Mouse (Mus musculus): ENCODE data around the gene Pdzrn4. TPM values are rescaled to one million over a fixed set of nuclear protein-coding genes. Genes with fewer than 3 reads are reported as not detected.

The Pdzrn4 gene
- total RNA-seq, 2 experiments from 2014 or later = 0.54 to 0.74 TPM

DNA sequence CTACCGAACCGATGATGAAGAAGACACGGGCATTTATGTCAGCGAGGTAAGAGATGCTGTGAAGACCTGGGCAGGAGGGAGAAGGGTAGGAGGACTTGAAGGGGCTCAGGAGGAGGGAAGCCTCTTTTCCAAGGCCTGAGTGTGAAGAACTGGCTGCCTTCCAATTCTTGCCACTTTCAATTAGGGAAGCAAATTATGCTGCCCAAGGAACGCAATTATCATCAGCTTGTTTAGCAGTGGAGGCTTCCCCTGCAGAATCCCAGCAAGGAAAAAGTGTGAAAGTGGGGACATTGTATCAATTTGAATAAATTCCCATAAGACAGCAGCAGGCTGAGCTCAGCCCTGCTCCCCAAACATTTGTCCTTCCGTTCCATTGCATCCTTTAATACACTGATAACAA lies 346.9 kb downstream of the Pdzrn4 start:
- DNase-seq = no peak

DNA sequence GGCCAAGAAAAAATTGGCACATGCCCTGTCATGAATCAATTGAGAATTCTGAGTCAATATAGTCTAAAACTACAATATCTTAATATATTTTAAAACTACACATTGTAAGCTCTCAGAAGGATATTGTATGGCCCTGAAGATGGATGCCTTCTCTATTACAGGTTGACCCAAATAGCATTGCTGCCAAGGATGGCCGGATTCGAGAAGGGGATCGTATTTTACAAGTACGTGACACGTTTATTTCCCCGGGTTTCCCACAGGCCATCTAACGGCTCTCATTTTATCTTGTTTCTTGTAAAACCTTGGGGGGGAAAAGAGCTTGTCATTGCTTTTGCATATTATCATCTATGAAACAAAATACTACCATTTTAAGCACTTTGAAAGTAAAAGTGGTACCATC lies 349.4 kb downstream of the Pdzrn4 start:
- no peak for DNase-seq

DNA sequence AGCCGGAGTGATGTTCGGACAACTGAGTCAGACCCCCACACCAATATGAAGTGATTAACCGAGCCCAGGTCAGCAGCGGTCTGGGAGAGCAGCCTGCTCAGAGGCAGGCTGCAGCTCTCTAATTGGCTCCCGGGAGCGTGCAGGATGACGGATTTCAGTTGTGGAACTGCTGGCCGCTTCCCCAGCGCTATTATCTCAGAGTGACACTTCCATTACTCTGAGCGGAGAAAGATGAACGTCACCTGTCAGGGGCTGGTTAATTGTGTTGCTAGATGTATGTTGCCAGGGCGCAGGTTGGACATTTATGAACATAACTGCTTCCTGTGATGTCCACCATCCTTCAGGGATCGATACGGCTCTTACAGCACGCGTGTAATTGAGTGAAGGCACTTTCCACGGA lies 355.5 kb downstream of the Pdzrn4 start:
- DNase-seq = no peak

DNA sequence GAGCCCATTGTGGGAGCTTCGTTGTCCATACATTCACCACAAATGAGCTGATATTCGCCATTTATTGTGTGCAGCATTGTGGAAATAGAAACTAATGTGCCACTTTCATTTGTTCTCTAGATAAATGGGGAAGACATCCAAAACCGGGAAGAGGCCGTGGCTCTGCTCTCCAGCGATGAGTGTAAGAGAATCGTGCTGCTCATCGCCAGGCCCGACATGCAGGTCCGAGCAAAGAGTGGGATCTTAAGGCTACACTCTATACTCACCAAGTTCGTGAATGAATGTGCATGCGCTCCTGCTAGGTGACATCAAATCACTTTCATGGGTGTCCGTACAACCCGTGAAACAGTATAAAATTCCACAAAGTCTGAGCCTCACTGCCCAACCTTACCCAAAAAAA lies 355.9 kb downstream of the Pdzrn4 start:
- no peak for DNase-seq

DNA sequence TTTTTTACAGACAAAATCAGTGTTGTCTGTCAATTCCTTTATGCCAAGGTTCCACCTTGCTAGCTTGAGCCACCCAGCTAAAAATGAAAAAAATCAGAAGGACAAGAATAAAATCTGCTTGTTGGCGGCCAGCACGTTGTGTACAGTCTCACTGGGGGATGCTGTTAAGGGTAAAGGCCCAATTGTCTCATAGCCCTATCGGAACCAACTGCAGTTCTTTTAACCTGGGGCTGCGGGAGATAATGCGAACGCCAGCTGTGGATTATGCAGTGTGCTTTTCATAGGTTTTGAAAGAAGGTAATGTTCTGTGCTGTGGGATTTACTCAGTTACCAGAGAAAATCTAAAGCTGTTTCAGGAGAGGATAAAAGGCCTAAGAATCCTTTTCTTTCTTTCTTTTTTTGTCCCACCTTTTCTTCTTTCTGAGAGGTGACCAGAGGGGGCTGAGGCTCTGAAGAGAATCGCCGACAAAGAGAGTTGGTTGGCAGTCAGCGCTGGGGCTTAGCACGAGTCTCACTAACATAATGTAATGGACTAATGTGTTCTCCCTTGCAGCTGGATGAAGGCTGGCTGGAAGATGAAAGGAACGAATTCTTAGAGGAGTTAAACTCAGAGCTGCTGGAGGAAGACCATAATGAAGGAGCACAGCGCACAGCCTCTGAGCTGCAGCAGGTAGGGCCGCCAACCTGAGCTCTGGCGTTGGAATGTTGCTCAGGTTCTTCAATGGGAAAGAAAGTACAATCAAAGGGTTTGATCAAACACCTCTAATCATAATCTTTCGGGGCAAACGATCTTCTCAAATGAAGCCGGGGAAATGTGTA lies 360.6 kb downstream of the Pdzrn4 start:
- DNase-seq = no peak

DNA sequence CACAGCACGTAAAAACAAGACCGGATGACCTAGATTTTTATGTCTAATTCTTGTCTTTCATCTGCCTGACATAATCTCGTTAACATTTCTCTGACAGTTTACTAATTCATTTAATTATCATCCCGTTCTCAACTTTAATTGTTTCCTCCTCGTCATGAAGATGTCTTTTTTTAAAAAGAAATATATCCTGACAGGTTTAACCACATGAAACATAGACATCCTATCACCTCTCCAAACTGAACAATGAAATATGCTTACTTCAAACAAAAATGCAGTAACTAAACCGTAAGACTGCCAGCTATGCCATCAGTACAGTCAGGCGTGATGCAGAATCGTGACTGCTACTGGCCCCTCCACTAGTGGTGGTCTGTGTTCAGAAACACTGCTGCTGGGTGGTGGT lies 362.3 kb downstream of the Pdzrn4 start:
- no peak for DNase-seq

DNA sequence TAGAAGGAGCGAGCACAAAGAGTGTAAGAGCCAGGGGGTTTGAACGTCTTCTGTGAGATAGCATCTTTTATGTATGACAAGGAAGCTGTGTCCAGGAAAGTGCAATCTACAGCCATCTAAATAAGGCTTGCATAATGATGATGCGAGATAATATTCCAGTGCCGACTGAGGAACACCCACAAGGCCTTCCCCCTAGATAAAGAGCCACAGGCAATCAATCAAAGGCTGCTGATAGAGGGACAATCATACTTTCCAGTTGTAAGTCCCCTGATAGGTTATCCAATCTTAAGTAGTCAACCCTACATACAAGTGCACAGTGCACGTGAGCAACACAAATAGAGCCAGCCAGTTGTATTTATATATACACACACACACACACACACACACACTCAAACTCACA lies 366.6 kb downstream of the Pdzrn4 start:
- no peak for DNase-seq

DNA sequence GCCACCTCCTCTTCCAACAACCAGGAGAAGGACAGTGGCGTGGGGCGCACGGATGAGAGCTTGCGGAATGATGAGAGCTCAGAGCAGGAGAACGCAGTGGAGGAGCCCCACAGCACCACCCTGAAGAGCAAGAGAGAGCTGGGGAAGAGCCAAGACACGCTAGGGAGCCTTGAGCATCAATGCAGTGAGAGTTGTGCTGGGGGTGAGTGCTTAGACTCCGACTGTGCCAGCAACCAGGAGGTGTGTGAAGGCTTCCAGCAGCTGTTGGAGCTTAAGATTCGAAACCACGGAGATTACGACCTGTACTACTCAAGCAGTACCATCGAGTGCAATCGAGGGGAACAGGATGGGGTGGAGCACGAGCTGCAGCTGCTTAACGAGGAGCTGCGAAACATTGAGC lies 372.9 kb downstream of the Pdzrn4 start:
- DNase-seq = no peak

DNA sequence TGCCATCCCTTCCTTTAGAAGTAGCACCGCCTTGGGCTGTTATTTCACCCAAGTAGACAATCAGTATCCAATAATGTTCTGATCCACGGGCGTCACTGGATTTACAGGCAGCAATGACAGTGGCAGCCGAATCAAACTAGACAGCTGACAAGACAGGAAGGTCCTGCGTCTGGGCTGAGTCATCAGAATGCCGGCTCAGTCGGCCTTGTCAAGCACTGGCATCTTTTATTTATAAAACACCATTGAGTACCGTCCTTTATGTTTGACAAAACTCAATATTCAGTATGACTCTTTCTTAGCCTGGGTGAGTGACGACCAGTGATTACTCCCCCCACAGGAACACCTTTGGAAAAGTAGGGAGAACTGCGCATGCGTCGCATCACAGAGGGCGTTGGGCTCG lies 391.4 kb downstream of the Pdzrn4 start:
- DNase-seq = no peak

DNA sequence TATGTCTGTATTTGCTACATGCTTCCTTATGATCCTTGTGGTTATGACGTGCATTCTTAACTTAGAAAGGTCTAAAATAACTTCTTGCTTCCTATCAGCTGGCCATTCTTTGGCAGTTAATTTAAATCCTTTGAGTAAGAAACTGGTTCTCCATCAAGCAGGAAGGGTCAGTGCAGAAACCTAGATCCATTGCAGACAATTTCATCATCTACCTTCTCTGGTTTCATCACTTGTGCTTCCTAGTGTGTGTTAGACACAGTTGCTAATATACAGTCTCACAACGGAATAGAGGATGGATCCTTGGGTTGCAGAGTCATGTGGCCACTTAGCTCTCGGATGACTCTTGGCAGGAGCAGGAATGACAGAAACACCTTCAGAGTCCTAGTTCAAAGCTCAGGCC lies 397.6 kb downstream of the Pdzrn4 start:
- DNase-seq = no peak

DNA sequence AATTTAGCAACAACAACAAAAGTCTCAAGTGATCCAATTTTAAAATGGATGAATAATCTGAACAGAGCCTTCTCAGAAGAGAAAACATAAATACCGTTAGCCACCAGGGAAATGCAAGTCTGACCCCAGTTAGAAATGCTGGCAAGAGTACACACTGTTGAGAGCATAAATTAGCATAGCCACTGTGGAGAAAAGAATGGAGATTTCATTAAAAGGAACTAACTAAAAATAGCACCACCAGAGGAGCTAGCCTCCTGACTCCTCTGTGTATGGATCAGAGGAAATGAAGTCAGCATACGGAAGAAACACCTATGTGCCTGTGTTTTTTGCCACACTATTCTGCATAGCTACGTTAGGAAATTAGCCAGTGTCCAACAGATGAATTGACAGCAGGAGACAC lies 409.3 kb downstream of the Pdzrn4 start:
- no peak for DNase-seq

DNA sequence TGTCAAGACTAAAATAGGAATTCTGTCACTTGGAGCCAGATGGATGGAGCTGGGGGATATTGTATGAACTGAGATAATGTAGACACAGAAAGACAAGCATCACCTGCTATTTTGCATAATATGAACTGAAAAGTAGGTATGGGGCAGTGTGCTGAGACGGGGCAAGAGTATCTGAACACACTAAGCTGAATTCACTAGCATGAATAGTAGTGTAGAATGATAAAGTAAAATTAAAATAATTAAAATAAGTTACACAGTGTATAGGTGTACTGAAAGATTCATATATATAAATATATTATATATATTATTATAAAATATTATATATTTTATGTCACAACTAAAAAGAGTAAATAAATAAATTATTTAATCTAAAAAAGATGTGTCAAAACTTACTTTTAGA lies 409.7 kb downstream of the Pdzrn4 start:
- DNase-seq = no peak
